Mouse (Mus musculus): ENCODE measurements around the gene Six2. TPM values are rescaled to one million over a fixed set of nuclear protein-coding genes. Genes with fewer than 3 reads are reported as not detected.
"Not testable (repeated sequence)": the region's sequence is repeated elsewhere in the genome, so short reads cannot be mapped to it uniquely, and the experiment has no call there.

Gene Six2
- polyA plus RNA-seq, 1 experiment, result 14.4 TPM

DNA sequence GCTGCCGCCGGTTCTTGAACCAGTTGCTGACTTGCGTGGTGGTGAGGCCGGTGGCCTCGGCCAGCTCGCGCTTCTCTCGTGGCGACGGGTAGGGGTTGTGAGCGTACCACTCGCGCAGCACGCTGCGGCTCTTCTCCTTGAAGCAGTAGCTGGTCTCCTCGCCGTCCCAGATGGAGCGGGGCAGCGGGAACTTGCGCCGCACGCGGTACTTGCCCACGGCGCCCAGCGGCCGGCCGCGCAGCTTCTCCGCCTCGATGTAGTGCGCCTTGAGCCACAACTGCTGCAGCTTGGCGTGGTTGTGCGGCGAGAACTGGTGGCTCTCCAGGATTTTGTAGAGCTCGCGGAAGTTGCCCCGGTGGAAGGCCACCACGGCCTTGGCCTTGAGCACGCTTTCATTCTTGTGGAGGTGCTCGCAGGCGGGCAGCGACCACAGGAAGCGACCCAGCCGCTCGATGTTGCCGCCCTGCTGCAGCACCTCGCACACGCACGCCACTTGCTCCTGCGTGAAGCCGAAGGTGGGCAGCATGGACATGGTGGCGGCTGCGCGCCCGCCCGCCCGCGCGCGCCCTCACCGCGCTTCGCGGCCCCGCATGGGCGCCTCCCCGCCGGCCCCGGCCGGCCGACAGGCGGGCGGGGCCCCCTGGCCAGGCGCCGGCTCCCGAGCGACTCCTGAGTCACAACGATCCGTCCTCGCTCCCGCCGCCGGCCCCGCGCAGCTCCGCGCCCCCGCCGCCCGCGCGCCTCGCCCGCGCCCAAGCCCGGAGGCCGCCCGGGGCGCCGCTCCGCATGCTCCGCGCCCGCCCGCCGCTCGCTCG, 446 bp downstream of the Six2 start:
- Histone ChIP-seq H3K27ac (ENCODE audit: control insufficient read depth, insufficient read depth, low read length) (no peak overlapping the region), H3K27me3 (ENCODE audit: control insufficient read depth, insufficient read depth, low read length) (peaks cover 8% of the 10 kb centered on the region; the same call in 1 of the 2 replicates), H3K36me3 (ENCODE audit: control insufficient read depth, insufficient read depth, low read length) (no peaks in the 10 kb centered on the region), H3K4me3 (ENCODE audit: control insufficient read depth, insufficient read depth, low read length) (peak overlapping the region; percentile 5), H3K4me1 (replicated peaks; ENCODE audit: control insufficient read depth, insufficient read depth, low read length) (no peaks in the 10 kb centered on the region)
- TF ChIP-seq CTCF (IDR thresholded peaks at IDR 0.05; ENCODE audit: borderline replicate concordance, control insufficient read depth, extremely low read depth, insufficient read depth, low read length, poor library complexity) (no peak), POLR2A (IDR thresholded peaks at IDR 0.05; ENCODE audit: control insufficient read depth, extremely low read depth, insufficient read depth, low read length, poor library complexity) (no peak)
- 3% methylated on average over 107 of the region's 109 CpGs for WGBS
- DNase-seq, result no peak

DNA sequence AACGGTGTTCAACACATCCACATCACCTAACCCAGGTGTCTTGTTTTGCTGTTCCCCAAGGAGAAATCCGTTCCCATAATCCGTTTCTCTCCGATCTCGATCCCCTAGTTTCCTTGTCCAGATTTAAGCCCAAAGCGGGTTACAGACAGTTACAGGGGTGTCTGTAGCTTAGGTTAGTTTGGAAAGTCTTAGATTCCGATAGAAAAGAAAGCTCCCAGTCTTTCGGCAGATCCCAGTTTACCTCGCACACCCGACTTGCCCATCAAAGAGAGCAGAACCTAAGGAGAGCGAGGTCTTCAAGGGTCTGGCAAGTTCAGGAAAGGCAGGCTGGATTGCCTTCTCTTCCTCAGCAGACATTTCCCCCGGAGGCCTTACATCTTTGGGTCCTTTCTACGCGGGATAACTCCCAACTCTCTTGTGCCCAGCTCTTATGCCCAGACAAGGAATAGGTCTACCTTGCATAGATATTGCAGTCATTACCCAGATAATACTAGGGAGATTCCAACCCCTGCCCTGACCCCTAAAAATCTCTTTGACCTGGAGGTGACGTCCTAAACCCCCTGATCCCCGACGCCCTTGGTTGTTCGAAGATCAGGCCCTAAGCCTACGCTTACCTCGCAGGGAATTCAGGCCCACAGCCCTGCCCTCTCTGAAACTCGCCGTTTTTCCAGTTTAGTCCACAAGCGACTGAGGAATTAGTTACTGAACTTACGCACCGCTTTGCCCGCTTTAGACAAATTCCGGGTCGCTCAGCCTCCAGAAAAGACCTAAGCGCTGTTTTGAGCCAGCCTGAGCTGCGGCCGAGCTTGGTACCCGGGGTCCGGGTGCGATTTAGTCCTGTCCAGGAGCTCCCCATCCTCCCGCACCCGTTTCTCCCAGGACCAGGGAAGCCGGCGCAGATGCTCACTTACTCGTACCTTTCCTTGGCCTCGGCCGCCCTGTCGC, 1.3 kb downstream of the Six2 start:
- WGBS, result 9% methylated on average over 42 of the region's 42 CpGs
- Histone ChIP-seq H3K27me3 (ENCODE audit: control insufficient read depth, insufficient read depth, low read length) (peaks cover 8% of the 10 kb centered on the region; the same call in 1 of the 2 replicates), H3K36me3 (ENCODE audit: control insufficient read depth, insufficient read depth, low read length) (no peaks in the 10 kb centered on the region), H3K4me3 (ENCODE audit: control insufficient read depth, insufficient read depth, low read length) (peak overlapping the region; percentile 5), H3K4me1 (replicated peaks; ENCODE audit: control insufficient read depth, insufficient read depth, low read length) (no peaks in the 10 kb centered on the region), H3K27ac (ENCODE audit: control insufficient read depth, insufficient read depth, low read length) (no peak overlapping the region)
- TF ChIP-seq POLR2A (IDR thresholded peaks at IDR 0.05; ENCODE audit: control insufficient read depth, extremely low read depth, insufficient read depth, low read length, poor library complexity) (no peak), CTCF (IDR thresholded peaks at IDR 0.05; ENCODE audit: borderline replicate concordance, control insufficient read depth, extremely low read depth, insufficient read depth, low read length, poor library complexity) (no peak)
- no peak for DNase-seq

DNA sequence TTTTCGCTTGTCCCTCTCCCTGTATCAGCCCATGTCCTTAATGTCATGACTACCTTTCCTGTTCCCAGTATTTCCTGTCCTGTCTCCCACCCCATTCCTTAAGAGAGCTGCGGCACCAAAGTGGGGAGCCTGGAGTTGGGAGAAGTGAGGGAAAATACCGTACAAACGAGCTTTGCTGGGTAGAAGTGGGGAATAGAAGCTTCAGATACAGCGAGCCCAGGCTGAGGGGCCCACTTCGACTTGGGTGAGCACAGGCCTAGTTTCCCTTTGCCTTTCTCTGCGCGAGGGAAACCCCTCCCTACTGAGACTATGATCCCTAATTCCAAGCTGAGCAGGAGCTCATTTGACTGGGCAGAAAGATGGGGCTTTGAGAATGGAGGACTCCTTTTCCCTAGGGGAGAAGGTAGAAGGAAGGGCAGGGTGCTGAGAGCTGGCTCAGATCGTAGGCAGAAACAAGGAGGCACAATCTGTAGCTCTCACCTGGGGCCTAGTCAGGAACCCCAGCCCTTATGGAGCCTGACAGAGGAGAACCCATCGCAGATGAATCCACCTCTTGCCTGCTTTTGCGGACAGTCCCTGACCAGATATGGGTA, 2.3 kb downstream of the Six2 start:
- Histone ChIP-seq H3K4me1 (replicated peaks; ENCODE audit: control insufficient read depth, insufficient read depth, low read length) (no peaks in the 10 kb centered on the region), H3K27ac (ENCODE audit: control insufficient read depth, insufficient read depth, low read length) (no peak overlapping the region), H3K27me3 (ENCODE audit: control insufficient read depth, insufficient read depth, low read length) (peaks cover 12% of the 10 kb centered on the region; the same call in 1 of the 2 replicates), H3K4me3 (ENCODE audit: control insufficient read depth, insufficient read depth, low read length) (no peak overlapping the region), H3K36me3 (ENCODE audit: control insufficient read depth, insufficient read depth, low read length) (no peaks in the 10 kb centered on the region)
- 16% methylated on average over 11 of the region's 11 CpGs for WGBS
- no peak for TF ChIP-seq CTCF (IDR thresholded peaks at IDR 0.05; ENCODE audit: borderline replicate concordance, control insufficient read depth, extremely low read depth, insufficient read depth, low read length, poor library complexity)
- TF ChIP-seq POLR2A (IDR thresholded peaks at IDR 0.05; ENCODE audit: control insufficient read depth, extremely low read depth, insufficient read depth, low read length, poor library complexity), result no peak
- no peak for DNase-seq

DNA sequence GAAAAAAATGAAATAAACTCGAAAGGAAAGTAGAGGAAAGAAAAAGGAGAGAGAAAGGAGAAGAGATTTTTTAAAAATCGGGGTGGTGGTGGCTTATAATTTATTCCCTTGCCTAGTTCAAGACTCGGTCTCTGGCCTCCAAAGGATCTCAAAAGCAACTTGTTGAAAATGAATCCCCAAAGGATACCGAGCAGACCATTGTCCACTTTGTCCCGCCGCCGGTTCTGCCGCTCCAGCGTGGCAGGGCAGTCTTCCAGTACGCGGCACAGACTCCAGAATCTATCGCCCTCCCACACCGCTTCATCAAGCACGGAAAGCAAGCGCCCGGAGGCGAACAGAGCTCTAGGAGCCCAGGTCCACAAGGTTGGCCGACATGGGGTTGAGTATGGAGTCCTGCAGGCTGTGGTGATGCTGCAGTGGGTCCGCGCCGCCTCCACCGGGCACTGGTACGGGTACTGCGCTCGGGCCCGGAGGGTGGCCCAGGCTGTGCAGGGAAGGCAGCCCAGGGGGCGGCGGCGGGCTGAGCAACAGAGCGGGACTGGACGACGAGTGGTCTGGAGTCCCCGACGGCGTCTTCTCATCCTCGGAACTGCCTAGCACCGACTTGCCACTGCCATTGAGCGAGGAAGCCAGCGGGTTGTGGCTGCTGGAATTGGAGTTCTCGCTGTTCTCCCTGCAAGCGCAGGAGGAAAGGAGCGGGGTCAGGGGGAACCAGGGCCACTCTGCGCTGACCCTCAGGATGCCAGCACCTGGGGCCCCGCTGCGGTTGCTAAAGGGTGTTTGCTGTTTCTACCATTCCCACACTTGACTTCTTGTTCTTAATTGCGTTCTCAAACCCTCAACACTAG, 3.0 kb downstream of the Six2 start:
- Histone ChIP-seq H3K27ac (ENCODE audit: control insufficient read depth, insufficient read depth, low read length) (no peak overlapping the region), H3K27me3 (ENCODE audit: control insufficient read depth, insufficient read depth, low read length) (peaks cover 12% of the 10 kb centered on the region; the same call in 1 of the 2 replicates), H3K36me3 (ENCODE audit: control insufficient read depth, insufficient read depth, low read length) (no peaks in the 10 kb centered on the region), H3K4me3 (ENCODE audit: control insufficient read depth, insufficient read depth, low read length) (no peak overlapping the region; the same call in 1 of the 2 replicates), H3K4me1 (replicated peaks; ENCODE audit: control insufficient read depth, insufficient read depth, low read length) (no peaks in the 10 kb centered on the region)
- TF ChIP-seq CTCF (IDR thresholded peaks at IDR 0.05; ENCODE audit: borderline replicate concordance, control insufficient read depth, extremely low read depth, insufficient read depth, low read length, poor library complexity), result no peak
- no peak for TF ChIP-seq POLR2A (IDR thresholded peaks at IDR 0.05; ENCODE audit: control insufficient read depth, extremely low read depth, insufficient read depth, low read length, poor library complexity)
- 7% methylated on average over 46 of the region's 46 CpGs for WGBS
- no peak for DNase-seq

DNA sequence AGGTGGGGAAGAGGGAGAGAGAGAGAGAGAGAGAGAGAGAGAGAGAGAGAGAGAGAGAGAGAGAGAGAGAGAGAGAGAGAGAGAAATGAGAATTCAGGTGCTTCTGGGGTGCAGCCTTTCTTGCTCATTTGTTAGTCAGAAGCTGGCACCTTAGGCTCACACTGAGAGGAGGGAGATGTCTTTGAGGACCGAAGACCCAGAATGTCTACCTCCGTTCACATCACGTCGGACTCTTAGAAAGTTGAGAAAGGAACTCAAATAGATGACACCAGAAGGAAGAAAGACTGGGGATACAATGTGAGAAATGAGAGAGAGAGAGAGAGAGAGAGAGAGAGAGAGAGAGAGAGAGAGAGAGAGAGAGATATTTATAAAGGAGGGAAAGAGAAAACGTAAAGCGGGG, 3.6 kb downstream of the Six2 start:
- H3K4me3 ChIP-seq (ENCODE audit: control insufficient read depth, insufficient read depth, low read length); H3K36me3 ChIP-seq (ENCODE audit: control insufficient read depth, insufficient read depth, low read length); DNase-seq; H3K27ac ChIP-seq (ENCODE audit: control insufficient read depth, insufficient read depth, low read length); H3K4me1 ChIP-seq (replicated peaks; ENCODE audit: control insufficient read depth, insufficient read depth, low read length): not testable (repeated sequence)
- peaks cover 12% of the 10 kb centered on the region; the same call in 1 of the 2 replicates for H3K27me3 ChIP-seq (ENCODE audit: control insufficient read depth, insufficient read depth, low read length)
- WGBS, result 7% methylated on average over 6 of the region's 6 CpGs

DNA sequence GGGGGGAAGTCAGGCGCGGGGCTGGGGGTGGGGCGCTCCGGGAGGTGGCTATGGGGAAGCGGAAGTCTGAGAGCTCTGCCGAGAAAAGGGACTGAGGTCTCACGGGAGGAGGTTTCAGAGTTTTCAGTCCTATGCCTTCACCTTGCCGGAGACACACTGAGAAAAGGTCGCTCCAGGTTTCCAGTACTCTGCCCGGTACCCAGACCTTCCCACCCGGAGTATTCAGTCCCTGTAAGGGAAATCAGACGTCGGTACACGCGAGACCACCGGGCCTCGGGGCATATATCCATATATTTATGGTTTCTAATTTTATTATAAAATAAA, 4.1 kb downstream of the Six2 start:
- Histone ChIP-seq H3K36me3 (ENCODE audit: control insufficient read depth, insufficient read depth, low read length) (no peaks in the 10 kb centered on the region), H3K4me3 (ENCODE audit: control insufficient read depth, insufficient read depth, low read length) (no peak overlapping the region), H3K4me1 (replicated peaks; ENCODE audit: control insufficient read depth, insufficient read depth, low read length) (no peaks in the 10 kb centered on the region), H3K27ac (ENCODE audit: control insufficient read depth, insufficient read depth, low read length) (no peak overlapping the region), H3K27me3 (ENCODE audit: control insufficient read depth, insufficient read depth, low read length) (peaks cover 9% of the 10 kb centered on the region; the same call in 1 of the 2 replicates)
- no peak for DNase-seq
- TF ChIP-seq CTCF (IDR thresholded peaks at IDR 0.05; ENCODE audit: borderline replicate concordance, control insufficient read depth, extremely low read depth, insufficient read depth, low read length, poor library complexity) (no peak), POLR2A (IDR thresholded peaks at IDR 0.05; ENCODE audit: control insufficient read depth, extremely low read depth, insufficient read depth, low read length, poor library complexity) (no peak)
- under 1% methylated on average over 17 of the region's 17 CpGs for WGBS
